Mouse (Mus musculus) kidney, adult 9 months (tissue): ENCODE results near the gene Prdm16.
A peak's percentile ranks its signal among the peaks of the same experiment; 100 is the strongest.

ENCODE experiments used
- DNase-seq: peaks from one replicate; pipeline ENCODE4 v3.0.0; 2022

Prdm16 gene

DNA sequence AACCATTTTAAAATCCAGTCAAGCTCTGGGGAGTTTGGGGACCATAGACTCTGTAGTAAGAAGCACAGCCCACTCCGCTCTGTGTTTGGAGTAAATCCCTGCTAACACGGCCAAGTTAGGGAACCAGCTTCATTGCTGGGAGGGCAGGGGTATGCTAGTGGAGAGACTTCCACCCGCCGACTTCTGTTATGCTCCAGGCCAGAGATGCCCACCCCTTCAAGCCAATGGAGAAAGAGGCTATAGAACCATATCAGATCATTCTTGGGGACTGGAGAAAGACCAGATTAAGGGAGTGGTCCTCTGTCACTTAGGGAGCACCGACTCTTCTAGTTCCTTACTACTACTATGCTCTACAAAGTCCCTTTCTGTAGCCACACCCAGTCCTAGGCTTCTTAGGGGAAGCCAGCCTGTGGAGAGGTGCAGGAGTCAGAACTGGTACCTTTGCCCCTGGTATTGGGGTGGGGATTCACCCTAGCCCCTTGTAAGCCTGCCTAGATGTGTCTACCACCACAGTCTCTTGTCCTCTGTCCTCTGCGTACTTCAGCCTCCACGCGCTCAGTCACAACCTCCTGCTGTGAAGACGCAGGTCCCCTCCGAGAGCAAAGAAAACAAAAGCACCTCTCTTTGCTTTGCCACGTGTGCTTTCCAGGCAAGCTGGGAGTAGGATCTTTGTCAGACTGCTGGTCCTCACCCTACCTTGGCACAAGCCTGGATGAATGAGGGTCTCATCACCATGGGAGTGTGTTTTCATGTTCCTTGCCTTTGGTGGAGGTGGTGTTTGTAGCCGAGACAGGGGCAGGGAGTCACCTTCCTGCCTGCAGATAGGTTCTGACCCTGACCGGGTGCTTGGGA lies 3.1 kb upstream of the Prdm16 start:
- no peak for DNase-seq

DNA sequence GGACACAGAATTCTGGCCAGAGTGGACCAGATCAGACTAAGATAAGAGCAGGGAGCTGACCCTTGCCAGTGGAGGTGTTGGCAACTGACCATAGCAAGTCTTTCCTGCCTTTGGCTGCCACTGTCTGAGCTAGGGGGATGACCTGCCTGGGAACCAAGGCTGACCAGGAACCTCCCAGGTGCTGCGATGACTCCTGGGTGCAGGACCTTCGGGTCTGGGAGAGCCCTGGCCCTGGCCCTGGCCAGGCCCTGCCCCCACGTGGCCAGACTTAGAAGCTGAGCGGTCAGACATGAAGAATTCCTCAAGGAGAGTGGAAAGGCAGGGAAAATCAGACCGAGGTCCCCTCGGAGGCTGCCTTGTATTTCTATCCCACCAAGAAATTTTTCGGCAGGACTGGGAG lies 2.5 kb upstream of the Prdm16 start:
- DNase-seq: peak; percentile 64

DNA sequence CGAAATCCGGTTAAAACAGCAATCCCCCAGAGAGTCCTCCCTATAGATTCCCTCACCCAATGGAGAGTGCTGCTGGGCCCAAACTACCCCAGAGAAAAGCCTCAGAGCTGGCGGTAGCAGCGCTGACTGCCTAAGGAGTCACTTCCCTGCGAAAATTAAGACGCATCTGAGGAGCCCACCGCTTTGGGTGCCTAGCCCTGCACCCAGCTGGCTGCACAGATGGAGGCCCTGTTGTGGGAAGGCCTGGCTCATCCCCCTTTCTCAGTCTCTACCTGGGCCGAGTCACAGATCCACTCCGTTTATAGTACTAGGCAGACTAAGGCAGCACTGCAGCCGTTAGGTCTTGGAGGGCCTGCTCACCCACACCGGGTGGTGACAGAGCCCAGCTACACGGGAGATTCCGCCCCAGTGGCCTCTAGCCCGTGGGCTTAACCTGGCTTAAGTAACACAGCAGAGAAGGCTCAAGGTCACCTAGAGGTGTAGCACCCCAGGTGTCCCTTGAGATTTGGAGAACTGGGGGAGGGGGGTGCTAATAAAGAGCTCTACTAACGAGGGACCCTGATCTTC lies 1.7 kb upstream of the Prdm16 start:
- DNase-seq: peak; percentile 38

DNA sequence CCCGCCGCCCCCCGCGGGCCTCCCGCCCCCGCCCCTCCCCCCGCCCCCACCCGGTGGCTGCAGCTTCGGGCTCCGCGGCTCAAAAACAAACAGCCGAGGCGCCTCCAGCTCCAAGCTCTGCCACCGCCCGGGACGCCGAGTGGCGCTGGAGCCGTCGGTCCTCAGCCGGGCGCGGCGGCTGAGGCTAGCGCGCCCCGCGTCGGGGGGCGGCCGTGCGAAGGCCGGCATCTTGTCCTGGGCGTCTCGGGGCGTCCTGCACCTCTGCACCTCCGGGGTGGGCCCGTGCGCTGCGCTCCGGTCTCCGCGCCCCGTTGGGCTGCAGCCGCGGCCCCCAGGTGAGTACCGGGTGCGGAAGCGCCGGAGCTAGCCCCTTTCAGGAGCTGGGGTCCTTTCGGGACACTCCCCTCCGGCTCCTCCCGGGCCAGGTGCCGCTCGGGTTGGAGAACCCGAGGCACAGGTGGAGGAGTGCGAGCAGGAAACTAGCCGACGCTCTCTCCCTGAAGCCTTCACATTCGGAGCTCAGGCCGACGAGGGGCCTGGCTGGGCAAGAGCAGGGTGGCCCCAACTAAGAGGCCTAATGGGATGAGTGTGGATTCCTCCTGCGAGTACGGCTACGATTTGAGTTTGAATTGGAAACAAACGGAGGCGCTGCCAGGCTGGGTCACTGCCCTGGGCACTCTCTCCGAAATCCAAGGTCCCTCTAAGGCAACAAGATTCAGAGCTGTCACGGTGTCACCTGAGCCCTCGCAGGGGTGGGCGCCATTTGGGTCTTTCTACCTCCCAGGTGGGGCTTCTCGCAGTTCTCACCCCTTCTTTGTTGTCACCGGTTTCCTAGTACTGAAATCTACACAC lies 1.0 kb upstream of the Prdm16 start:
- DNase-seq: no peak

DNA sequence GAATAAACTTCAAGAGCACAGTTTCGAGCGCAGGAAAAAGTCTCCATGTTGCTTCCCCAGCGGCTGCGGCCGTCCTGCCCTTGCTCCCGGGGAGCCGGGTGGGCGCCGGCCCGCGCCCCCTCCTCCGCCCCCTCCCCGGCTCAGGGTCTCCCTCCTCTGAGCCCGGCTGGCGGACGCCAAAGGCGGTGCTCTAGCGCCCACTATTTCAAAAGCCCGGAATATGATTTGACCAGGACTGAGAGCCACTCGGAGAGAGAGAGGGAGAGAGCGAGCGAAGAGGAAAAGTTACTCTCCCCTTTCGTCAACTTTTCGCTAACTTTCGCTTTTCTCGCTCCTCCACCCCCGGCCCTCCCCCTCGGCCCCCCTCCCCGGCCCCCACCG lies 630 bp downstream of the Prdm16 start:
- peak; percentile 50 for DNase-seq

DNA sequence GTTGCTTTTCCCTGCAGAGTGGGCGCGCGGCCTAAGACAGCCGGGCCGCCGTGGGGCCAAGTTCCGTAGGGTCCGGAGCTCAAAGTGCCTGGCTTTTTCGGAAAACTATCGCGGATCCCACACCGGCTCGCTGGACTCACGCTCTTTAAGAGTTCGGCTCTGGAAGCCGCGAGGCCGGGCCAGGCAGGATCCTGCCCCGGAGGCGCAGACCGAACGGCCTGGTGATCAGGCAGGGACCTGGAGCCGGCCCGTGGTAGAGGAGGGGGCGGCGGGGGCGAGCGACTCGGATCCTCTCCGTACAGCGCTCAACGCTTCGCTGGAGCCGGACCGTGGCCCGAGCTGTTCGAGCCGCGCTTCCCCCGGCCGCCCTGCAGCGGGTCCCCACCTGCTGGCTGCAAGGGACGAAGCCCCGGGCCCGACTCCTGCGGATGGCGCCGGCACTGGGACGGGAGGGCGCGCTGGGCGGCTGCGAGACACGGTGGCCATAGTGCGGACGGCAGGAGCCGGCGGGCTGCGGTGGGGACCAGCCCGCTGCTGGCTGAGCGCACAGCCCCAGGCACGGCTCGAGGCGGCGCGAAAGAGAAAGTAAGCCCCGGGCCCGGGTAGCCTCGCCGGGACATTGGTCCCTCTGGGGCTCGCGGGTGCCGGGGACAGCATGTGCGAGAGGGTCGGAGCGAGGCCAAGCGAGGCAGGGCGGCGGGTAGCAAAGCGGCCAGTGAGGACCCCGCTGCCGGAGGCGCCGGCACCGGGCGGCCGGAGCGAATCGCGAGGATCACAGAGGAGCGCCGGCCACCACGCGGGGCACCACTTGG lies 1.2 kb downstream of the Prdm16 start:
- DNase-seq: no peak

DNA sequence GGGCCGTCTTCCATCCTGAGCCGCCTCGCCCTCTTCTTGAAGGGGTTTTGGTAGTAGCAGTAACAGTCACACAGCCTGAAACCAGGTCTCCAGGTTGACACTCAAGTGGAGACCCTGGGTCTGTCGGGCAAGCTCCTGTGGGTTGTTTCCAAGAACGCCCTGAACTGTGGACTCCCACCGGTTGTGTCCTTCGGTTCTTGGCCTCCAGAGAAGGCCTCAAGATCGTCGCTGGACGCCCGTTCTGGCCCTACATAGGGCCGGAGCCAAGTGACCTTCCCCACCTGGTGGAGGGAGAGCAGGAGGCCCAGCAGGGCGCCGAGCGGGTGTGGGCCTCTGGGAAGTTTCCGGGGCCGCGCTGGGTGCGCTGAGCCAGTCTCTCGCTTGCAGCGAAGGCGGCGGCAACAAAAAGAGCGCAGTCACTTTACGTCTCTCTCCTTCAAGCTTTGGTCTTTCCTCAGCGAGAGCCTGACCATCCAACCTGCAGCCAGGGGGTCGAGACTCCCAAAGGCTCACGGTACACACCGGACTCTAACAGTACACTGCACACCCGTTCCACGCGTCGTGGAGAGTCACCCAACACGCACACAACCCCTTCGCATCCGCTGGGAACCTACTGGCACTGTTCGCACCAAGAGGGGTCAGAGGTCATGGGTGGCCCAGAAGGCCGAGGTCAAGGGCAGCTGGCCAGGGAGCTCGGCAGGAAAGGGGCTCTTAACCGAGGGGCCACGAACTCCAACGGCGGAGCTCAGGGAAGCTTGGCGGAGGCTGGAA lies 2.0 kb downstream of the Prdm16 start:
- DNase-seq: no peak

DNA sequence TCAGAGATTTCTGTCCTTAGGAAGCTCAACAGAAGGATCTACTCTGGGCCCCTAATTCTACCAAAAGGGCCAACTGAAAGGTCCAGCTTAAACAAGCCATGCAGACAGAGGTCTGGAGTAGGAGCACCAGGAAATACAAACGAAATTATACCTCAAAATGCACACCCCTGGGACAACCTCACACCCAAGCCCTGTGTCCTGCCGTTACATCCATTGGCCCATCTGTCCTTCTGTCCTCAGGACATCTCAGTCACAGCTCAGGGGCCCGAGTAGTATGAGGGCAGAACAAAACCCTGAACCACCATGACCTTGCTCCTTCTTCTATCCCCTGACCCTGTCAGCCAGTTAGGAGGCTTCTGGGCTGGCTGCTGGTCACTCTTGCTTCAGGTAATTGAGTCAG lies 2.7 kb downstream of the Prdm16 start:
- no peak for DNase-seq

DNA sequence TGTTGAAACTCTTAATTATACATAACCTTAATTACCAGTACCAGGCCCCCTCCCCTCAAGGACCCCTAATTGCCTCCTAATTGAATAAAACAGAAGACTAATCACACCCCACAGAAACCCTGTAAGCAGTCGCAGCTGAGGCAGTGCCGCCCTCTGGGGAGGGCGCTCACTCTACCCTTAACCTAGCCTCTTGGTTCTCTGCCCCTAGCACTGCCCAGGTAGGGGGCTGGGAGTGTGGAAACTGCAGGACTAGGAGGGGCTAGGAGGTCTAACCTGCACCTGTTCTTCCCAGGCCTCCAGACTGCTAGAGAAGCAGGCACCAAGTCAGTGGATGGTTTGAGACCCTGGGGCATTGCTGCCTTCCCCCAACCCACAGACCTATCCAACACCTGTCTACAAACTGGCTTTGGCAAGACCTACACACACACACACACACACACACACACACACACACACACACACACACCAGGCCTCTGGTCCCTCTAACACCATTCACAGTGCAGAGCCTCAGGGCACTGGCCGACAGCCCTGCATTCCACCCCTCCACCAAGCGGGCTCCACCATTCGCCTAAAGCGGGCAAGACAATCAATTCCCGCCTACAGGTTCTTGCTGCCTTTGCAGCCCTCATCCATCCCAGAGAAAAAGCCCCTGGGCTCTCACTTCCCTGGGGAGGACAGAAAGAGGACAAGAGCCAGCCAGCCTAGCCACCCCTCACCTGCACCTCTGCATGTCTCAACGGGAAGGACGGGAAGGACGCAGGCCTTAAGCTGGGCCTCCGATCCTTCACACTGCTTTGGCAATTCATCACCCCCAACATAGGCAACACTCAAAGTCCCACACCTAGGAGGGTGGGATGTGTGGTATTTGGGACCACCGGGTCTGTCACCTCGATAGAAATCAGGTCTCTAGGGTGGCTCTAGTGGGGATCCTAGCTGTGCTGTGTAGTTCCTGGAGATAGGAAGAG lies 3.6 kb downstream of the Prdm16 start:
- DNase-seq: peak; percentile 44

DNA sequence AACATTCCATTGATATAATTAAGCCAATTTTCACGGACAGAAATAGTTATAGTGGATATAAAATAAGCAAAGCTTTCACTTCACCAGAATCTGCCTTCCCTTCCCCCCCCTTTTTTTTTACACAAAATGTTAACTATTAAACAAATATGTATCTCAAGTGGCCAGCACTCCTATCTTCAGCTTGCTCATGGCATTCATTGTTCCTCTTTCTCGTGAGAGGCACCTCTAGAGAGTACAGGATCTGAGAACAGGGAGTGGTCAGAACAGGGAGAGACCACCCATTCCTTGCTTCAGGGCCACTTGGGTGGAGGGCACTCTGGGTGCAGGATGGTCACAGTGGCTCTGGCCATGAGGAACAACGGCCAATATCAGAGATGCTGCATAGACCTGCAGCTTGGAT lies 5.9 kb downstream of the Prdm16 start:
- DNase-seq: no peak

DNA sequence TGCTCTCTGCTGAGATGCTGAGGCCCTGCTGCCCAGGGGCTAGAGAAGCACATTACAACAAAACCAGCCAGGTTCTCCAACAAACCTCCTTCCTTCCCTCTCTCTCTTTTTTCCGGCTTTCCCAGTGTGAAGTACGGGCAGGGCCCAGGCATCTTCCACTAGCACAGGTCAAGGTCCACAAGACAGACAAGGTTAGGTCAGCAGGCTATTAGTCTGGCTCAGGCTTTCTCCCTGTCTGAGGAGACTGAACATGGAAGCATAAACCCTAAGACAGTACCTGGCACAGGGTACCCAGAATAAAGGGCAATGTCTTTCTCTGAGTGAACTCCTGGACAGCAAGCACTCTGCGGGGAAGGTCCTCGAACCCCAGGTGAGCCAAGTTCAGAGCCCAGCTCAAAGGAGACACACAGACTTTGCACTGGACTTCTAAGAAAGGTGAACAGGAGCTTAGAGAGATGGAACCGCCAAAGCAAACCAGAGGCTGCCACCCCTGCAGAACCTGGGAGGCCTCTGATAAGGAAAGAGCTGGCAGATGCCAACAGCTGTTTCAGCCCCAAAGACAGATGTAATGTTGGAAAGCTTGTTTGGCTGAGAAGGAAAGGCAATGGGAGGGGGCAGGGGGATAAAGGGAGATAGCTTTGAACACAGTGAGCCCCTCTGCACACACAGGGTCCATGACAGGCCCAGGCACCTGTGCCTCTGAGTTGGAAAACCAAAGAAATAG lies 9.1 kb downstream of the Prdm16 start:
- peak; percentile 42 for DNase-seq

DNA sequence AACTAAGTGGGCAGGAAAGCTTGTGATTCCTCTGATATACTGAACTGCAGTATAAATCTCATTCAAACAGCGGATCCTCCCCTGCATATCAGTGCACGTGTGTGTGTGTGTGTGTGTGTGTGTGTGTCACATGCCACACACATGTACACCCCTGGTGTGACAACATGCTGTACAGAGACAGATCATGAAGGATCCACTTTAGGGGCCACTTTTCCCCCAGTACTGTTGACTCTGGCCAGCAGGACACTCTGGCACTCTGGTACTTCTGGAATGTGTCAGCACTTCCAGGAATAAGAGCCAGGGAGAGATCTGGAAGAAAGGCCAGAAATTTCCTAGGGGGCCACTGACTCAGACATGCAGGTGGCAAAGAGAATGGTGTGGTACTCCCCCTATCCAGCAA lies 10.4 kb downstream of the Prdm16 start:
- DNase-seq: no peak

DNA sequence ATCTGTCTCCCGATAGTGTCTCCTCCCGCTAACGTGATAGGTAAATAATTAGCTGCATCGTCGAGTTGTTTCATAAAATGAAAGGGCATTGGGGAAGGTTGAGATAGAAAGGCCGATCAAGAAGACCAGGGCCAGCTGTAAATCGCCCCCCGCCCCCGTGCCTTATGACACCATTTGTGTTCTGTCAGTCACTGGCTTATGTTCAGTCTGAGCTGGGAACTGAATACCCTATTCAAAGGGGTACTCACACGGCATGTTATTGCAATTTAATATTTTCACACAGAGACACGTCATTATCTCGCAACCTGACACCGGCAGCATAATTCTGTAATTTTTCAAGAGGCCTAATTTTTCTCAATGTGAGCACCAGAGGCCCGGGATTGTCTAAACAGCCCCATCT lies 11.0 kb downstream of the Prdm16 start:
- no peak for DNase-seq

DNA sequence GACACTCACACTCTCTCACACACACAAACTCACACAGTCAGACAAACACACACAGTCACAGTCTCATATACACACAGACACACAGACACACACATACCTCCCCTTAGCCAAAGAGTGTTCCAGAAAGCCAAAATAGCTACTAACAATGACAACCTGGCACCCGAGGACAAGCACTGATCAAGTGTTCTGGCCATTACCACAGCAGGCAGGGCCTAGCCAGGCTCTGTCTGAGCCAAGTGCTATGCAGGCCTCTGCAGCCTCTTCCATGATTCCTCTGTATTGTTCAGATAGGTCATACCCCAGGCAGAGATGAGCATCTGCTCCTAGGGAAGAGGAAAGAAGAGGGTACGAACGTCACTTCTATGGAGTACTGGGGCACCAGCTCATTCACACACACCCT lies 13.4 kb downstream of the Prdm16 start:
- DNase-seq: no peak

DNA sequence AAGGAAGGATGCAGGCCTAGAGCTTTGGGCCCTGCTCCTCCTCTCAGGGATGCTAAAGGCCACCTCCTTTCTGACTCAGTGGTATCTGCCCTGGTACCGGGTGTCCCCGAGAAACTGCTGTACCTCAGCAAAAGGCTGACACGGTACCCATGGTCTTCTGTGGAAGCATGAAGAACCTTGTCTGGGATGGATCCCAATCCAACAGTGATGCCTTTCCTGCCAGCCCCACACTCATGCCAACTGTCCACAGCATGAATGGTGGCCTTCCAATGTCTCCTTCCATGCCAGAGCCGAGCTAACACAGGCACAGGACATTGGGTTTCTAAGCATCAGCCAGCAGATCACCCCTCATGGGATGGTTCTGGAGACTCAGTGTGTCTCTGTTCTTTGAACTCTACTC lies 14.2 kb downstream of the Prdm16 start:
- DNase-seq: no peak

DNA sequence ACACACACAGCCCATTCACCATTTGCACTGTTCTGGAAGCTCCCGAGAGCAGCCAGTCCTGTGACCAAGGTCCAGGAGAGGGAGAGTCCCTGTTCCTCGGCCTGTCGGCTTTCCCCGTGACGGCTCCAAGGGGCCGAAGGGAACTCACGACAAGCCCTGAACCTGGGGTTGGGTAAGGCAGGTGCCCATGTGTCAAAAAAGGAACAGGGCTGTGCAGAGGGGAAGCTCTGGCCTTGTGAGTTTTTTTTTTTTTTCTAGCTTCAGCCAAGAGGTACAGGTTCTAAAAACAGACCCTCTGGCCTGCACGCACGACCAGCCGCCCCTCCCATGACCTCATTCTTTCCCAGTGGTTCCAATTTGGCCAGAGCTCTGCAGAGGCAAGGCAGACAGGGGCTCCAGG lies 25.5 kb downstream of the Prdm16 start:
- DNase-seq: no peak

DNA sequence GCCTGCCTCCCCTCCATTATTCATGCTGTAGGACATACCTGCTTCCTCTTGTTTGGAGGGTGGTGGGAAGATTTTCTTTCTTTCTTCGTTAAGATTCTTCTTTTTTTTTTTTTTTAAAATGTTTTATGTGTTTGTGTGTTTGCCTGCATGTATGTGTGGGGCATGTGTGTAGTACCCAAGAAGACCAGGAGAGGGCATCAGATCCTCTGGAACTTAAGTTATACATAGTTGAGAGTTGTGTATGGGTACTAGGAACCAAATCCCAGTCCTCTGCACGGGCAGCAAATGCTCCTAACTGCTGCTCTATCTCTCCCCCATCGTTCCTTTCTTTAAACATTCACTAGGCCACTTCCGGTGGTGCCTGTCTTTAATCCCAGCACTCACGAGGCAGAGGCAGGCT lies 28.9 kb downstream of the Prdm16 start:
- DNase-seq: no peak

DNA sequence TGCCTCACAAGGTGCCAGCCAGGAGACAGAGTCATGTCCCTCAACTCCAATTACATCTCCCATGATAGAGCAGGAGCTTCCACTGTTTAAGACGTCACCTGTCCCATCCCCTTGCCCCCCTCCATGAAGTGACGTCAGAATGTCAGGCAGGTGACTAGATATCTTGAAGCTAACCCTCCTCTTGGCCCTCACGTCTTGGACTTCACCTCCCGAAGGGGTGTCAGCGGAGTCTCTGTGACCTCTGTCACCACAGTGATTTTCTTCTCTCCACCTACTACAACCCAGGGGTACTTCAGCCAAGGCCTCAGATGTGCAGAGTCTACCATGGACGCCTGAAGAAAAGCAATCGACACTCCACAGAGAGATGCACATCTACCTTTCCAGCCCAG lies 32.2 kb downstream of the Prdm16 start:
- no peak for DNase-seq

DNA sequence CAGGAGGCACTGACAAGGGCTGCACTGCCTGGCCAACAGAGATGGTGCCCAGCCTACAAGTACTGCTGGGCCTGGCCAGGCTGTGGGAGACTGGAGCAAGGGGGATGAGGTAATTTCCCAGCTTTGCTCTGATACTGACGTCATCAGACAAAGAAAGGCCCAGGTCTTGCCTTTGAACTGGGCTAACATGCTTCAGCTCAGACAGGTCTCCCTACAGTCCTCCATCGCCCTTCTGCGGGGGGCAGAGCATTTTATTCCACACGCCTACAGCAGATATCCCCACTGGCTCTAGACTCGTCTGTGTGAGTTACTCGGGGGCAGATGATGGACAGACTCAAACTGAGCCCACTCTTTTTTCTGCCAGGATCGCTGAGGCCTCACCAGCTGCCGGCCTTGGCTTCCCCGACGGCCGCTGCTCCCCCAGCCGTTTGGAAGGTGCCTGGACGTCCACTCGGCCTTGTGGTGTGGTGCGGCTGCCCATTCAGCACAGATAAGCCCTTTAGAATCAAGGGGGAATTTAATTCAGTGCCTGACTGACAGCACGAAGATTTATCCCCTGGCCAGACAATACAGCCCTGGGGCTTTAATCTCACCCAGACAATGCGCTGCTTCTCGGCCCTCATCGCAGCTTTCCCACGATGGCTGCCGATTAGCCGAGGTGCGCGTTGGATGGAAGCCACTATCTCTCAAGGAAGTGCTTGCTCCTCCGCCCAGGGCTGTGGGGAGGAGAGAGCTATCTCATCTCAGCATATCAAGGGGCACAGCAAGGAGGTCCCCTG lies 32.8 kb downstream of the Prdm16 start:
- no peak for DNase-seq

DNA sequence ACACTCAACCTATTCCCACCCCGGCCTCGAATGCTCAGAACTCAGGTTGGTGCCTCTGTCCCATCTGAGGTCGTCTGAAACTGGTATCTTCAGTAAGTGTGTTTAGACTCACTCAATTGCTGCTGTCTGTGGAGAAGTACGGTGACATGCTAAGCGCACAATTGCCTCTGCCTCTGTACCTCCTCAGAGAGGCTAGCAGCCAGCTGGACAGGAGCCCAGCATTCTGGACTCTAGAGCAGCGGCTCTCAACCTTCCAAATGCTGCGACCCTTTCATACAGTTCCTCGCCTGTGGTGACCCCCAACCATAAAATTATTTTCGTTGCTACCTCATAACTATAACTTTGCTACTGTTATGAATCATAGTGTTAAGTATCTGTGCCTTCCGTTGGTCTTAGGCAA lies 34.3 kb downstream of the Prdm16 start:
- no peak for DNase-seq
